Mouse (Mus musculus) lung, adult 18-20 months (tissue): ENCODE measurements at regions not wholly inside any gene's neighbourhood (a gene's known extent, or its start where the extent isn't known, plus 50 kb on each side); places are given as distances from the start of the nearest gene placed in this dataset.
A peak's percentile ranks its signal among the peaks of the same experiment; 100 is the strongest.

ENCODE experiments used
- DNase-seq, 2 experiments: peaks; one replicate each; pipeline ENCODE4 v3.0.0; 2022; ENCODE audit warnings: mixed read lengths in 2 of 2

DNA sequence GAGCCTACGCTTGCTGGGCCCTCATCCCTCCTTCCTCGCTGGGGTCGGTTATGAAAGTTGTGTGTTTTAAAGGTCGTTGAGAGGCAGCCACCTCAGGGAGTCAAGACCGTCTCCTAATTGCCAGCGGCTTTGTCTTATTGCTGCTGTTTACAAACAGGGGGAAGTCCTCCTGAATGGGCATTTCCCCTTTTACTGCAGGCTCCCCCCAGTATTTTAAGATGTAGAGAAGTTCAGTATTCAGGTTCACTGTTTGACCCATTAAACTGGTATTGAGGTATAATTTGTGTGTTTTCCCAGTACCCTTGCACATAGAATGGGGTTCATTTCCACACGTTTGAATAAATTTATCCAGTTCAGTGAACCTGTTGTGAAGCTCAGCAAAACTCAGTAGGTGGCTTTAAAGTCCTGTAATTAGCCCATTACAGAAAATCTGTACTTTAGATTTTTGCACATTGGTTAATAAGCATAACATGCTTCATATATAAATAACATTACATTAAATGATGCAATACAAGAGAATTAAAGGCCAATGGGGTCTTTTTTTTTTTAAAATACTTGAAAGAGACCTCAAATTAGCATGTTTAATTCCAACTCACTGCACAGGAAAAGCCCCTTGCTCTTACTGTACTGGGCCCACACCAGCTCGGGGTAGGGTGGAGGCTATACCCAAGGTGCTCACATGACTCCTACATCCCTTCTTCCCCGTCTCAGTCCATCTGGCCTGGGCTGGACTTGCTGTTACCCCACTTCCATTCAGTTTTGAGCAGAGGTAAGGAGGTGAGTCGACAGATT lies 63.7 kb downstream of the Nkx2-1 start:
- DNase-seq = no peak

- no peak for DNase-seq
These were observed 65.7 kb downstream of the Nkx2-1 start for GRCm38 (mm10) chr12:56470932-56471500.

- no peak for DNase-seq
These were observed 77.1 kb downstream of the Nkx2-1 start for GRCm38 (mm10) chr12:56459508-56460119.

- DNase-seq = no peak
These were observed 77.8 kb downstream of the Nkx2-1 start for GRCm38 (mm10) chr12:56458665-56459507.

DNA sequence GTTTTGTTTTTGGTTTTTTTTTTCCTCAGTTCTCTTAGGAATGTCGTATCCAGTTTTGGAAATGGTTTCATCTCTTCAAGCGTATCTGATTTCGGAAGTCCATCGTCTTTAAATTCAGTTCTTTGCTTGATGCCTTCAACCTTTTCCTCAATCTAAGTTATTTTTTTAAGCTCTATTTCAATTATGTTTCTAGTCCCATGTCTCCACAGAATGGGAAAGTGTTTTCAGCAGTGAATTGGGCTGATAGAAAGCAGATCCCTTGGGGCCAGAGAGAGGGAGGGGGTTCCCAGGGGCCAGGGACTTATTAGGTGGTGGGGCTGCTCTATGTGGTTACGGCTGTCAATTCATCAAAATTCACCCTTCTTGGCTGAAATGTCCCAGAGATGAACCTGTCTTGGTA lies 78.8 kb downstream of the Nkx2-1 start:
- no peak for DNase-seq

GRCm38 (mm10) chr12:56457356-56457755 lies 79.4 kb downstream of the Nkx2-1 start:
- DNase-seq = no peak

DNA sequence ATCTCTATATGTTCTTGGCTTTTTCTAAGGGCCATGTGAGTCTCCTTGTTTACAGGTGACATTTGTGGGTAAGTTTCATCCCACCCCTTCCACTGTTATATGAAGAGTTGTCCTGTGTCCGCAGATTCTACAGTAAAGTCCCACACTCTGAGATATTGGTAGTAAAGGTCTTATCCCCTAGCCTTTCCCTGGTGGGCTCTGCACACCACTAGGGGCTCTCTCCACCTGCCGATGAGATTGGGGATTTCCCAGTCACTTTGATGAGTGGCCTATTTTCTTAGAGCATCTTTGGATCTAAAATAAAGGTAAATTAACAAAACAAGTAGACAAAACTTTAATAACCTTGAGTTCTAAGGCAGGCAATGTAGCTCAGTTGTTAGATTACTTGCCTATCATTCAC lies 86.4 kb downstream of the Nkx2-1 start:
- DNase-seq = no peak

DNA sequence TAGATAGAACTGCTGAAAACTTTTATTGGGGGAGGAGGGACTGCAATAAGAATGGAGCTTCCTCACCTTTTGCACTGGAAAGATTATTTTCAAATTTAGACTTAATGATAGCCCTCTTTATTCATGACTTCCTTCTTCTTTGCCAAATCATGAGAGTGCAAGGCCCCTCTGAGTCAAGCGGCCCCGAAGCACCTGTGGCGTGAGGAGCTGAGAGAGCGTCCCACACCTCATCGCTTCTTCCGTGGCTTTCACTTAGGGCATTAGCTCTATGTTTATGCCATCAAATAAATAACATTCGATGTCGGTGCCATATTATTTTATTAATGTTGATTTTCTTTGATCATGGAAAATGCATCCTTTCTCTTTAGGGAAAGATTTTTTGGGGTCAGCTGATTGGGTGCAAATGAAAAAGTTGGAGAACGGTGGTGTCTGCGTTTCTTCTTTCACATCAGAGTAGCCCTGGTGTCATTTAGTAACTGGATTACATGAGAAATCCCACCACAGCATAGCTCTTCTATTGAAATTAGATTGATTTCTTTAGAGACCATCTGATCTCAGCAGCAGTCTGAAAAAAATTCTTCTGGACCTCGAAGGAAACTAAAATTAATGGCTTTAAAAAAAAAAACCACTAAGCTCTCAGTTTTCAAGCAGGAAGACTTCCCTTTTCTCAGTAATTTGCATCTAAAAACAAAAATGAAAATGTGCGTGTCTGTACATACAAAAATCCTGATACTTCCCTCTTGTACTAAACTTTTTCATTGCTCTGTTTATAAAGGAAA lies 87.7 kb downstream of the Nkx2-1 start:
- no peak for DNase-seq

- DNase-seq = no peak
These were observed 95.4 kb downstream of the Nkx2-1 start for GRCm38 (mm10) chr12:56441166-56441817.

DNA sequence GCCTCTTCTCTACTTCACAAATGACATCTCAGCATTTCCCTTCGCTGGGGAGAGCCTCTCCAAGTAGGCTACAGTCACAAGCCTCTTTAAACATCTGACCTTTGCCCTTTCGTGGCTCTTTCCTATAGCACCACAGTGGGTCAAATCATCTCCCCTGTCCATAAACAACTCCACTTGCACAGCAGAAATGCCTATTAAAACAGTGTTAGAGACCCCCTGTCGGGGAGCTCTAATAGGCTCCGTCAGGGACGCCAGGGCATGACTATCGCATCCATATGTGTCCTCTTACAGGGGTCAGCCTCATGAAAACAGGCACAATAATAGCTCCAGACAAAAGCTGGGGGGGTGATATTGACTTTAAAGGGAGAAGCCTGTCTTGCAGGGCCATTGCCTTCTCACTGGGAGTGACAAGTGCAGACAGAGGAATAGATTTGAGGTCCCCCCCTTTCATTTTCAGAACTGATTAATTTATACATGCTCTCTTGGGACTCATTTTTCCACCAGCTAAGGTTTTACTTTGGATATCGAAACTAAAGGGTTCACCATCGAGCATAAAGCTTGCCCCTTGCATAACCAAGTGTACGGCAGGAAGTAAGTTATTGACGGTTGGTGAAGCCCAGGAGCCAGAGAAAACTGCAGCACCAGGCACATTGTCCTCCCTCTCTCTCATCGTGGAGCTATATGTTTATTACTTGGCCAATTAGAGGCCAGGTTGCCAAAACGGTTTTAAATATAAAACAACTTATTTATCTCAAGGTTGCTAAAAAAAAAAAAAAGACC lies 94.6 kb upstream of the Mbip start:
- no peak for DNase-seq

DNA sequence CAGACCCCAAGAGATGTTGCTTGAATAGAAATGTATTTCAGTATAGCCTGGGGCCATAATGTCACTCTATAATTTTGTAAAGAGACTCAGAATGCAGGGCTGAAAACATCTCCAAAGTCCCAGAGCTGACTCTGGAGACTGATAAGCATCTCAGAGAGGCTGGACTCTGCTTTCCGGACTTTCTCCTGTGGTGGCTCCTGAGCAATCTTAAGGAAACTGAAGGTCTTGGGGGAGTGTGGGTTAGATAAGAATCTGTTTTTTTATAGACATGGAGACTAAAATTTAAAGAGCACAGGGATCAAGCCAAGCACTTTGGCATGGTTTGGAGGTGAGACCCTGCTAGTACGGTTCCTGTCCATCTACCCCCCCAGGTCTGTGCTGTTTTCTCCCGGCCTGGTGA lies 92.7 kb upstream of the Mbip start:
- no peak for DNase-seq

- DNase-seq = no peak
These were observed 92.3 kb upstream of the Mbip start for GRCm38 (mm10) chr12:56437975-56438374.

- DNase-seq = peak; percentile 82 to 85
These were observed 81.1 kb upstream of the Mbip start for GRCm38 (mm10) chr12:56426681-56427246.

DNA sequence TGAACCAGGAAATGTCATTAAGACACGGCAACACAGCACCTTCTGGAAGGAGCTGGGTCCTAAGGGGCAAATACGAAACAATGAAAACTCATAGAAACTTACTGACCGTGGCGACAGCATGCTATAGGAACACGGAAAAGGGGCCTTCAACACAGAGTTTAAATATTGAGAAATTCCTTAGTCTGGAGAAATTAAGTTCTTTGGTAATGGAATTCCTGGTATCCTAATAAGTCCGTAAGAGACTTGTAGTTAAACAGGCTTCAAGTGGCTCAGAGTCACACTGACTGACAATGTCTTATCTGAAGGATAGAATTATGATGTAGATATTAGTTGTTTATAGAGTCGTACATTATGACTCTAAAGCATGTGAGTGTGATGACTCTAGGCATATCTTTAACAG lies 70.4 kb upstream of the Mbip start:
- no peak for DNase-seq

DNA sequence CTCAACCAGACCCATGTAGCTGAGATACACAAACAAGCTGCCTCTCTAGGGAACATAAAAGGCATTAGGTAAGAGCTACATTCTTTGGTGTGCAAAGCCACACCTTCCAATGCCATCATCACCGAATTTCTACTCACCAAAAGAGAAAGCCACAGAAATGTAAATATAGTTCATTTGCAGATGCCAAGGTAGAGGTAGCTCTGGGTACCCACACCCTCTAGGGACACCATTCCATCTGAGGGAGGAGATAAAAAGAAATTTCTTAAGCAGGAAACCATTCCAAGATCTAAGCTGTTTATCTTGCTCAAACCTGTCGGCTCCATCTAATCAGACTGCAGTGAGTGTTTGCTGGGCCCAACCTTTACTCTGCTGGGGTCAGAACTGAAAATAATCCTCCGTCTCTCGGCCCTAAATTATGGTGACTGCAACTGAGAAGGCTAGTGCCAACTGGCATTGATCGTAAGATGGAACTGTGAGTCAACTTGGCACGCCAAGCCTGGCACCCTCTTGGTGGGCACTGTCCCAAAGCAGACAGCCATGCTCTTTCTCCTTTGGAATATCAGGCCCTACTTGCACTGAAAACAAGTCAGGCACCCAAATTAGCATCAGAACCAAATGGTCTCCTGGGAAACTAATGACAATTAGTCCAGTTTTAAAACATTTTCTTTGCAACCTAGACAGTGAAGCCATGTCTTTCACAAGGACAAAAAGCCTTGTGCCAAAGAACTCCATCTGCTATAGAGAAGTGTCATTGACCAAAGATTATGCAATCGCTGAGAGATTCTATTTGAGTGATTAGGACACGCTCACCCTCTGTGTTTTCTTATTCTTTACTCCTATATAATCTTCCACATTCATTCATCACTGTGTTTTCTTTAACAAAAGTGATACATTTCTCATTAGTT lies 69.4 kb upstream of the Mbip start:
- peak; percentile 58 to 72 for DNase-seq

- no peak for DNase-seq
These were observed 60.0 kb upstream of the Mbip start for GRCm38 (mm10) chr12:56405658-56406057.

DNA sequence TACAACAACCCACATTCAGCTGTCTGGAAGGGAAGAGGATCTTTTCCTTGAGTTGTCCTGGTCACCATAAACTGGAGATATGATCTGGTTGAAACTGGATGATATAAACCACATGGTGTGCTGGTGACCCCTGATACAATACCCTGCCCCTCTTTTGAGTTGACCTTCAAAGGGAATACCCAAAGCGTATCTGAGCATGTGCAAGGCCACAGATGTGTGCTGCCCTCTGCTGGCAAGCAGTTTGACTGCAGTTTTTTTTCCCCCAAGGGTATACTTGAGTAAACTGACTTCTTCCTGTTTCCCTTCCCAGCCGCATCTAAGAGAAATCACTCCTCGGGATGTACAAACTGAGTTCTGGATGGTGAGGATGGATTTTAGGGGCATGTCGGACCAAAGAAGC lies 59.1 kb upstream of the Mbip start:
- DNase-seq = peak; percentile 68 to 71

GRCm38 (mm10) chr12:56404262-56404661 lies 58.6 kb upstream of the Mbip start:
- no peak for DNase-seq

- no peak for DNase-seq
These were observed 57.9 kb upstream of the Mbip start for GRCm38 (mm10) chr12:56403626-56404025.

GRCm38 (mm10) chr12:56402844-56403243 lies 57.1 kb upstream of the Mbip start:
- DNase-seq = no peak
